Mouse (Mus musculus) embryonic facial prominence, embryonic 13.5 days (tissue): ENCODE measurements at regions not wholly inside any gene's neighbourhood (a gene's known extent, or its start where the extent isn't known, plus 50 kb on each side); places are given as distances from the start of the nearest gene placed in this dataset.

ENCODE experiments used
- ATAC-seq: fragments of 200-750 bp; cut with Nextera tagmentation; 2 replicates; pipeline ENCODE4 v1.8.0; 2017; ENCODE audit warnings: low read depth; ENCODE audit not compliant: insufficient number of reproducible peaks, insufficient read depth, low FRiP score, low TSS enrichment
- H3K27ac ChIP-seq: fragments of 300-500 bp; sonication (generic); 2 replicates; pipeline ENCODE4 v1.5.1; 2015; ENCODE audit warnings: moderate library complexity, mild to moderate bottlenecking, inconsistent platforms
- H3K27me3 ChIP-seq: fragments of 300-500 bp; sonication (generic); 2 replicates; pipeline ENCODE4 v1.6.1; 2015; ENCODE audit warnings: mild to moderate bottlenecking, inconsistent platforms
- H3K36me3 ChIP-seq: fragments of 300-500 bp; sonication (generic); 2 replicates; pipeline ENCODE4 v1.6.1; 2015; ENCODE audit warnings: mild to moderate bottlenecking, inconsistent platforms
- H3K4me1 ChIP-seq: fragments of 300-500 bp; sonication (generic); 2 replicates; pipeline ENCODE4 v1.6.1; 2015; ENCODE audit warnings: inconsistent platforms
- H3K4me2 ChIP-seq: fragments of 300-500 bp; sonication (generic); 2 replicates; pipeline ENCODE4 v1.6.1; 2015; ENCODE audit warnings: moderate library complexity, mild to moderate bottlenecking, inconsistent platforms
- H3K4me3 ChIP-seq: fragments of 300-500 bp; sonication (generic); 2 replicates; pipeline ENCODE4 v1.5.1; 2015; ENCODE audit warnings: mild to moderate bottlenecking, inconsistent platforms
- H3K9ac ChIP-seq: fragments of 300-500 bp; sonication (generic); 2 replicates; pipeline ENCODE4 v1.6.1; 2015; ENCODE audit warnings: mild to moderate bottlenecking, inconsistent platforms
- H3K9me3 ChIP-seq: fragments of 300-500 bp; sonication (generic); 2 replicates; pipeline ENCODE4 v1.6.1; 2016; ENCODE audit warnings: inconsistent platforms
- WGBS: fragments of 180-500 bp; shearing (Covaris S2); methylation state at CpG from one replicate; pipeline ENCODE4 v1.1.7; 2015; ENCODE audit warnings: mixed read lengths; 5-methylcytosine and 5-hydroxymethylcytosine counted together

GRCm38 (mm10) chr4:80631041-80631440 is 202.9 kb upstream of the Tyrp1 start:
- Histone ChIP-seq H3K4me1 (no peaks in the 10 kb centered on the region), H3K36me3 (no peaks in the 10 kb centered on the region), H3K27me3 (no peaks in the 10 kb centered on the region), H3K9ac (no peak overlapping the region), H3K27ac (no peak overlapping the region), H3K4me3 (no peak overlapping the region), H3K9me3 (no peaks in the 10 kb centered on the region), H3K4me2 (no peak overlapping the region)
- no peak for ATAC-seq
- 71% methylated on average over 4 of the region's 4 CpGs for WGBS

DNA sequence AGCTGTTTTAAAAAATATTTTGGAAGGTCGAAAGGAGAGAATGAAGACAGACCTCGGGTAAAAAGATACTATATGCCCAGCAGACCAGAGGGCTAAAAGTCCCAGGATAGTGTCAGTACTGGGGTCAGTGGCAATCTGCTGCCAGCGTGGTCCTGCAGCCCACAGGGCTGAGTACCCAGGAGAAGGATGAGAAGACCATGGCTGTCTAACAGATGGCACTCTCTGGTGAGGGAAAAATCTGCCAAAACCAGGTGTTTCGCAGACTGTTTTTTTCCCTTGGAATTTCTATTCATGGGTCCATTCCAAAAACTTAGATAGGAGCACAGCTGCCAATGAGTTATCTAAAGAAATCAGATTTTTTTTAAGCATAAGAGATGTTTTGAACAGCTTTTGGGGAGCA is 202.5 kb upstream of the Tyrp1 start:
- H3K4me2 ChIP-seq = no peak overlapping the region
- no peak overlapping the region for H3K4me3 ChIP-seq
- ATAC-seq = no peak
- H3K9me3 ChIP-seq = no peaks in the 10 kb centered on the region
- no peaks in the 10 kb centered on the region for H3K4me1 ChIP-seq
- WGBS = 74% methylated on average over 4 of the region's 4 CpGs
- no peak overlapping the region for H3K9ac ChIP-seq
- no peaks in the 10 kb centered on the region for H3K36me3 ChIP-seq
- H3K27ac ChIP-seq = no peak overlapping the region
- no peaks in the 10 kb centered on the region for H3K27me3 ChIP-seq

- Histone ChIP-seq H3K27ac (no peak overlapping the region), H3K36me3 (no peaks in the 10 kb centered on the region), H3K4me1 (no peaks in the 10 kb centered on the region), H3K9ac (no peak overlapping the region), H3K9me3 (no peaks in the 10 kb centered on the region), H3K27me3 (no peaks in the 10 kb centered on the region), H3K4me3 (no peak overlapping the region), H3K4me2 (no peak overlapping the region)
- no peak for ATAC-seq
These were observed 195.5 kb upstream of the Tyrp1 start for GRCm38 (mm10) chr4:80638381-80638780.
